Mouse (Mus musculus) kidney, adult 8-10 months (tissue): ENCODE measurements around the gene Xpo5.
A peak's percentile ranks its signal among the peaks of the same experiment; 100 is the strongest.

Experiments
- DNase-seq, 2 experiments: peaks; one replicate each; pipeline ENCODE4 v3.0.0; 2022

The Xpo5 gene

DNA sequence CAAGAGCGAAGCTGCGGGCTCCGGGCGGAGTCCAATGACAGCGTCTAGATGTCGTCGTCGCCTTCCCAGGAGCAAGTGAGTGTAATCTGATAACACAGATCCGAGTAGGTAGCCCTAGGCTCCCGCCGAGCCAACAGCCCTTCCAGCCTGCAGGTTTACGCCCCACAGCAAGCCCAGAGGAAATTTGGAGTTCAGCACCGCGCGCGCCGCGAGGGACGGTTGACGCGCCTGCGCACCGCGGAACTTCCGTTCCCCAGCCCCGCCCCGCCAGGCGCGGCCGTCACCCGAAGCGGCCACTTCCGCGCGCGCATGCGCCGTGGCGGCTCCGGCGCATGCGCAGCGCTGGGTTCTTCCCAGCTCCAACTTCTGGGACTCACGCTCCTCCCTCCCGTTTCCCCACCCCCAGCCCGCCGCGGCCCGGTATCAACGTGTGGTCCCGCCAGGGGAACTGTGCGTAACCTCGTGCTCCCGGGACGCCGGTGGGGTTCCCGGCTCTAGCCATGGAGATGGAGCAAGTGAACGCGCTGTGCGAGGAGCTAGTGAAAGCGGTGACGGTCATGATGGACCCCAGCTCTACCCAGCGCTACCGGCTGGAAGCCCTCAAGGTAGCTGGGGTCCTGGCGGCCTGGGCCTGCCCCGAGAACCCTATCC is at the start of gene Xpo5, which contains the start of gene Polh:
Gene Xpo5, plus strand, starts transcription at position 362 of the 651 bp plus-strand sequence.
Gene Polh, minus strand, starts transcription at position 225 of the 651 bp plus-strand sequence.
- peak; percentile 91 to 92 for DNase-seq

DNA sequence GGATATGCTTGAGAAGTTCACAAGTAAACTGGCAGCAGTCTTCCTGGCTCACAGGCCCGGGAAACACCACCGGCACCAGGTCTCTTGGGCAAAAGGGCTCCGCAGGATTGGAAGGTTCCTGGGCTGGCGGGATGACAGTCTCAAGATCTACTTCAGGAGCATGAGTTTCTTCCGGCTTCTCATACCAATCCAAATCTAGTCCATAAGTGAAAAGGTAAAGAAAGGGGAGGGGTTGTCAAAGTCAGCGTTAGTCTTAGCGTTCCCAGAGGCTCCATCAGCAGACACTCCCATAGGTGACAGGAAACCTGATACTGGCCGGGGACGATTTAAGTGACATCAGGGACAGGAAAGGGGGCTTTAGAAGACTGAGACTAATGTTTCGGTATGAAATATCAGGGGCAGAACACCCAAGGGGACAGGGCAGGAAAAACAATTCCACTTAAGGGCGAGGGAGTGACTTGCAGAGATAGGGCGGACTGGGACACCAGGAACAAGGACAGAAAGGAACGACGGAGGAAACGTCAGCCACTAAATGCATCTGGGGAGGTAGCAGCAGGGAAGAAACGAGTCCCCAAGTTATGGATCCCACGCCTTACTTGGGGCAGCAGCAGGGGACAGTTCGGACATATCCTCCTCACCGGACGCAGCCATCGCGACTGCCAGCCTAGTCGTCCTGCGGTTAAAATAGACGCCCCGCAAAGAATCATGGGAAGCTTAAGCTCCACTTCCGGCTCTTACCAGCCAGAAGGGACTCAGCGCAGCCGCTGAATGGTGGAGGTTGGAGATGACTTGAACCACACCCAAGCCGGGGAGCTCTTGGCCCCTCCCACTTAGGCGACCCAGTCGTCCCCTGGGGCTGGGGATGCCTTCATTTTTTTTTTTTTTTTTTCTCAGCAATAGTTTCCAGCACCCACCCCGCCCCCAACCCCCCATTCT is 49.5 kb upstream of the Xpo5 start, which contains the start of gene Mad2l1bp:
Gene Mad2l1bp, minus strand, starts transcription at position 707 of the 936 bp plus-strand sequence.
- DNase-seq, result peak; percentile 92 to 93

DNA sequence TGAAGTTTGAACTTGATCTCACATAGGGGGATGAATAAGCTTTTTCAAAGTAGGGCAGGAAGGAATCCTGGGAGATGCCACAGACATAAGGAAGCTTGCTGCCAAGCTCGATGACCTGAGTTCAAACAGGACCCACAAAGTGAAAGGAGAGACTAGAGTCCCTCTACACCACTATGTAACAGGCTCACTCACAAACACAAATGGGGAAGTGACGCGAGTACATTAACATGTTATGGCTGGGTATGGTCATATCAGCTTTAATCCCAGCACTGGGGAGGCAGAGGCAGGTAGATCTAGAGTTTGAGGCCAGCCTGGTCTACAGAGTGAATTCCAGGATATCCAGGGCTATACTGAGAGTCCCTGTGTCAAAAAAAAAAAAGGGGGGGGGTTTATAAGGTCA is 48.2 kb upstream of the Xpo5 start:
- no peak for DNase-seq

DNA sequence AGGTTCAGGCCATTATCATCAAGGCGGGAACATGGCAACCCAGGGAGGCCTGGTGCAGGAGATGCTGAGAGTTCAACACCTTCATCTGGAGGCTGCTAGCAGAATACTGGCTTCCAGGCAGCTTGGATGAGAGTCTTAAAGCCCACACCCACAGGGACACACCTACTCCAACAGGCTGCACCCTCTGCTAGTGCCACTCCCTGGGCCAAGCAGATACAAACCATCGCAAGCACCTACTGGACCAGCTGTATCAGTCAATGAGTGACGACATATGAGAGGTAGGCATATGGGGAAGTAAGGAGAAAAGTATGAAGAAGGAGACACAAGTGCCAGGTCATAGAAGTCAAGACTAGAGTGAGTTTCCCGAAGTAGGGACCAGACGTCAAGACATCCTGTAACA is 45.9 kb upstream of the Xpo5 start:
- no peak for DNase-seq

DNA sequence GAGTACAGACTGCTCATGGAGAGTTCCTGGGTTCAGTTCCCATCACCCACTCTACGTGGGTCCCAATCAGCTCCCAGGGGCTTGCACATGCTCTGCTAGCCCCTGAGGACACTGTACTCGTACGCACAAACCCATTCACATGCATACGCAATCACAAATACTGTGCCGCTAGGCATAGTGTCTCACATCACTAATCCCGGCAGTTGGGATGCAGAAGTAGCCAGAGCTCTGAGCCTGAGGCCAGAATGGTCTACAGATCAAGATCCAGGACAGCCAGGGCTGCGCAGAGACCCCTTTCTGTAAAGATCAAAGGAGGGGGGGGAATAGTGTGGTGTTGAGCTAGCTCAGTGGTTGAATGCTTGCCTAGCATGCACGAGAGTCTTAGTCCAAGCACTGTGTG is 45.5 kb upstream of the Xpo5 start:
- DNase-seq, result no peak

DNA sequence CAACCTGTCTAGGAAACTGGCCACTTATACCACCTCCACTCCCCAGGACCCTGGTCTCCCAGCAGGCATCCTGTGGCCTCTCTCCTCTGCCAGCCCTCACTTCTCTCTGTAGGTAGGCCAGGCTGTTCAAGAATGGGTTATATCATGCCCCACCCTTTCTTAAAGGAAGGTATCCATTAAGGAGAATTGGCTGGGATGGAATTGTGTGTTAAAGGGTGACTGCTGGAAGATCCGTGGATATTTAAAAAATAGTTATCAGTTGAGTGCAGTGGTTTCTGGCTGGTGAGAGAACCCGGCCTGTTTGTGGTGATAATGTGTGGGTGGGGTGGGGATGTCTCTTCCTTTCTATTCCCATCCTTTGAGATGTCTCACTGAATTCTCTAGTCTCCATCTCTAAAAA is 43.3 kb upstream of the Xpo5 start:
- no peak for DNase-seq

DNA sequence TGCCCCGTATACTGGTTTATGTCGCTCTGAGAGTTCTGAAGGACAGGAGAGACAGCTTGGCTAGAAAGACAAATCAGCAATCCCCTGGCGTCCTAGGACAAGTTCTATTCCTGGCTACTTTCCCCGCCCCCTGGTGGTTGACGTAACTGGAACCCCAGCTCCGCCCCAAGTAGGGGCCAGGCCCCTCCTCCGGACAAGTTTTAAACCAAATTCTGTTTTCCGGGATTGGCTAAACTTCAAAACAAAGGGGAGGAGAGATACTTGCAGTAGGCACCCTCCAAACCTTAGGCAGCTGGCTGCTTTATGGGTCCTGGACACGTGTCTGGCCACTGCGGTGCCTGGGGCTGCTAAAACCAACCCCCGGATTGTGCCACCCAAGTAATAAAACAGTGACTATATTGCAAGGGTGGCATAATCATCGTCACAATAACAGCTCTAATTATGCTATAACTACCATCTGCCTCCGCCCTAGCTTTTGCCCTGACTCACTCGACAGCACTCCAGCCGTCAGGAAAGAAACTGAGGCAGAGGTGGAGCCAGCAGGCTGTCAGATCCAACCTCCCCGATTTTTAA is 42.4 kb upstream of the Xpo5 start:
- peak; percentile 96 to 97 for DNase-seq

DNA sequence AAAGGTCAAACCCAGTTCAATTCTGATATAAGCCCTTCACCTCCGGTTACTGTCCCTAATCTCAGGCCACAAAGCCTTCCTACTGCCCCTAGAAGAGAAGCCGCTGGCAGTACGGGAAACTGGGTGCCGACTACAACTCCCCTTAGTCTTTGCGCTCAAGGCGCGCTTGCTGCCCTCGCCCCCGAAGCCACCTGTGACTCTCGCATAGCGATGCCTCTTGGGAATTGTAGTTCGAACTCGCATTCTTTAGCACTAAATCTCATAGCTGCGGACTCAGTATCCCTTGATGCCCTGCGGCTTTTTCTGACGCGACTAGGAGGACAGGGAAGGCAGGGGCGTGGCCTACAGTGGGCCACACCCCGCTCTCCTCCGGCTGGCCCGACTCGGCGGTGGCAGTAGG is 41.9 kb upstream of the Xpo5 start, which contains the start of gene Gtpbp2:
Gene Gtpbp2, plus strand, starts transcription at position 347 of the 400 bp plus-strand sequence.
- DNase-seq, result peak; percentile 98 to 99

DNA sequence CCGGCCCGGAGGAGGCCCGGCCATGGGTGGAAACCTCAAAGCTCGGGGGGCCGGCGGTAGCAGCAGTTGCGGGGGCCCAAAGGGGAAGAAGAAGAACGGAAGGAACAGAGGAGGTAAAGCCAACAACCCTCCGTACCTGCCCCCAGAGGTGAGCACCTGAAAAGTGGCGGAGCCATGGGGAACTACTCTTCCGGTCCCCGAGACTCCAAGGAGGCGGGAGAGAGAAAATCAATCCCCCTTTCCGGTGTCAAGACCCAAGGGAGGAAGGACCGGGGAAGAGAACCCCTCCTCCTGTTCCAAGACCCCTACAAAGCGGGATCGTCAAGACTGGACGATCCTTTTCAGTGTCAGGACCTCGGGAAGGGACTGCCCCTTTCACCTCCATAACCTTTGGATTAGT is 41.4 kb upstream of the Xpo5 start:
- DNase-seq, result peak in 1 of 2 experiments; percentile 32

DNA sequence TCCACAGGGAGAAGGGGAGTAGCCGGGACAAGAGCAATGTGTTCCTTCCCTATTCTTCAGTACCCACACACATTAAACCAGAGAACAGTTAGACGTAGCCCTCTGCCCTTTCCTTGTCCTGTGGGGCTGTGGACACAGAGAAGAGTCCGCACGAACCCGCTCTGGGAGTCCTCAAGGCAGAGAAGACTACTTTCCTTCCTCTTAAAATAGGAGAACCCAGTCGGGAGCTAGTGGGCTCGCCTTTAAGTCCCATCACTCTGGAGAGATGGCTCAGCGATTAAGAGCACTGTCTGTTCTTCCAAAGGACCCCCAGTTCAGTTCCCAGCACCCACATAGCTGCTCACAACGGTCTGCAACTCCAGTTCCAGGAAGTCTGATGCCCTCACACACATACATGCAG is 40.9 kb upstream of the Xpo5 start:
- no peak for DNase-seq

DNA sequence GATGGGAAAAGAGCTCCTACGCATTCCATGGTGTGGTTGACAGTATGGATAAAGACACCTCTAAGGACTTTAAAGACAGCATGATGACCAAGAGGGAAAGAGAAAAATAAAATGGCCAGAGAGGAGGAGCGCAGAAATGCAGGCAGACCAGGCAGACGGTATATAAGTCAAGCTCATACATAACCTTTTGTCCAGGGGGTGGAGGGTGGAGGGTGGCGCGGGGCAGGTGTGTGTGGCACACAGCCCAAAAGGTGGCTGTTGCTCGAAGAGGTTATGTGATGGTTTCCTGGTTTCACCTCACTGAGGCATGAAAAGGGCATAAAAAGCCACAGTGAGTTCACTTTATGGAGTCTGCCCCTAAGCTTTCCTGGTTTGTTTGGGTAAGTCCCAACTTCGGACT is 40.0 kb upstream of the Xpo5 start:
- no peak for DNase-seq

DNA sequence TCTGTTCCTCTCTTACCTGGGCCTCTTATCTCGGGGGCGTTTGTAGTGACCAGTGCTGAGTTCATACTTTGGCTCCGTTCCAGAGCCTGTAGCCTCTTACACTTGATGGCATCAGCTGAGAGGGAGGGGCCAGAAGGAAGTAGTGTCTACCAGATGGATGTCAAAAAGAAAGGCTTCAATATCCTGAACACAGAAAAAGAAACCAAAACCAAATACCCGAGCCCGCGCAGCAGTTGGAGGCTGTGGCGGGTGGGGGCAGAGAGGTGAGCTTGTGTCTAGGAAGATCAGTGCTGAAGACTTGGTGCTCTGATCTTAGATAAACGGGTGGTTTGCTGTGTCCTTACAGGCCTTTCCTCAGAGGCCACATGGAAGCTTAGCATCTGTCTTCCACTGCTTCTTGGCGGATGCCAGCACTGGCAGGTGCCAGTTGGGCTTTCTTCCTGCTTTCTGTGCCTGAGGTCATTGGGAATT is 39.6 kb upstream of the Xpo5 start:
- peak; percentile 49 to 57 for DNase-seq

DNA sequence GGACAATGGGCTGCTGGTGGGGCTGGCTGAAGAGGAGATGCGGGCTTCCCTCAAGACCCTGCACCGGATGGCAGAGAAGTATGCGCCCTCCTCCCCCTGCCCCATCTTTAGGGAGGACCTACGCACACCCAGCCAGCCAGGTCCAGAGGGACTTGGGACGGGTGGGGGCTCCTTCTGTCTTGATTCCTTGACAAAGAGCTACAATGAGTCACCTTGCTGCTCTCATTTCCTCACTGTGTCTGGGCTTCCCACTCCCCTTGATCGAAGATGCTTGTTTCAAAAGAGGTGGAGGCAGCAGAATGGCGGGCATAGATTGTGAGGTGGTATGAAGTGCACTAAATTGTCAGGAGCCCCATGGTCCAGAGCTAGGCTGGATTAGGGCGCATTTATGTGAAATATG is 38.3 kb upstream of the Xpo5 start:
- no peak for DNase-seq

DNA sequence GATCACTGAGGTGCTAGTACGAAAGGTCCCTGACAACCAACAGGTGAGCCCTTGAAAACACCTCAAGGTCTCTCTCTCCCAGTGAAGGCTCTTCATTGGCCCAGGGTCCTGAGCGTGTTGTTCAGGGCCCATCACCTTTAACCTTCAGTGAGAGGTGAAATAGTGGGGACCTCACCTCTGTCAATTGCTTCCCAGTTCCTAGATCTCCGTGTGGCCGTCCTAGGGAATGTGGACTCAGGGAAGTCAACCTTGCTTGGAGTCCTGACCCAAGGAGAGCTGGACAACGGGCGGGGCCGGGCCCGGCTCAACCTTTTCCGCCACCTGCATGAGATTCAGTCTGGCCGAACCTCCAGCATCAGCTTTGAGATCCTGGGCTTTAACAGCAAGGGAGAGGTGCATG is 37.8 kb upstream of the Xpo5 start:
- no peak for DNase-seq

DNA sequence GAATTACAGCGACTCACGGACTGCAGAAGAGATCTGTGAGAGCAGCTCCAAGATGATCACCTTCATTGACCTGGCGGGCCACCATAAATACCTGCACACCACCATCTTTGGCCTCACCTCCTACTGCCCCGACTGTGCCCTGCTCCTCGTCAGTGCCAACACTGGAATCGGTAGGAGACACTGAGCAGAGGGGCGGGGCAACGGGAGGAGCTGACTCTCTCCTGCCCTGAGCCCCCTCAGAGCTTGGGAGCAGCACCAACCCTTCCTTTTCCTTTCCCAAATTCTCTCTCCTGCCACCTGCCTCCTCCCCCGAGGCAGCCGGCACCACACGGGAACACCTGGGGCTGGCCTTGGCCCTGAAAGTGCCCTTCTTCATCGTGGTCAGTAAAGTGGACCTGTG is 37.1 kb upstream of the Xpo5 start:
- no peak for DNase-seq

DNA sequence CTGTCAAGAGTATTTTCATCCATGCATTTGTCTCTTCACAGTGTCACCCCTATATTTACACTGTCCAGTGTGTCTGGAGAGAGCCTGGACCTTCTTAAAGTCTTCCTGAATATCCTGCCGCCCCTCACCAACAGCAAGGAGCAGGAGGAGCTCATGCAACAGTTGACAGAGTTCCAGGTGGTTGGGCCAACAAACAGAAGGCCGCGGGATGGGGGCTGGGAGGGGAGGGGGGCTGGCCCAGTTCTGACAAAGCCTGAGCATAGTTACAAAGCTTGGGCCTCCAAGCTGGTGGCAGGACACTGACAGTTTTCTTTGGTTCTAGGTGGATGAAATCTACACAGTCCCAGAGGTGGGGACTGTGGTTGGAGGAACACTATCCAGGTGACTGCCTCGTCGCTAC is 36.3 kb upstream of the Xpo5 start:
- DNase-seq, result no peak

DNA sequence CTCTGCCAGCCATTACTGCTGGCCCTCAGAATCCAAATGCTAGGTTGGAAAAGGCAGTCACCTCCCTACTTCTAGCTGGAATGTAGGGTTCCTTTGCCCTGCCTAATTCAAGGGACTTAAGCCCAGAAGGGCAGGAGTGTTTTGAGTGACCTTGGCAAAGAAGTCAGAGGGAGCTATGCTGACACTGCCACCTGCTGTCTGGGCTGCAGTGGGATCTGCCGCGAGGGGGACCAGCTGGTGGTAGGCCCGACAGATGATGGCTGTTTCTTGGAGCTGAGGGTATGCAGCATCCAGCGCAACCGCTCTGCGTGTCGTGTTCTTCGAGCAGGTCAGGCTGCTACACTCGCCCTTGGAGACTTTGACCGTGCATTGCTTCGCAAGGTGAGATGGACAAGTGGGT is 35.6 kb upstream of the Xpo5 start:
- no peak for DNase-seq

DNA sequence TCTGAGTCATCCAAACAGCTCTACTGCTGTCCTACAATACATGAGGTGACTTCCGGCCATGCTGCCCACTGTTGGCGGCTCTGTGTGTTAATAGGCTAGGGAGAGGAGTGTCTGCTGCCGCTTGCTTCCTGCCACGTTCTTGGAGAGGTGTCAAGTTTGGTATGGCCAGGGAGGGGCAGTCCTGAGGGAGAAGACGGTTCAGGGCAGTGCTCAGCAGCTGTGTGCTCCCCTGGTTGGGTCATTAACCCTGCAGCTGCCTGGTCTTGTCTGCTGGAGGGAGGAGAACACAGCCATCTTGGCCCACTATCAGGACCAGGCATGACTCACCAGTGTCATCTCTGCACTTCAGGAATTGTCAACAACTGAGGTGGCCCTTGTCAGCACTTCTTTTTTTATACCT is 34.3 kb upstream of the Xpo5 start:
- no peak for DNase-seq

DNA sequence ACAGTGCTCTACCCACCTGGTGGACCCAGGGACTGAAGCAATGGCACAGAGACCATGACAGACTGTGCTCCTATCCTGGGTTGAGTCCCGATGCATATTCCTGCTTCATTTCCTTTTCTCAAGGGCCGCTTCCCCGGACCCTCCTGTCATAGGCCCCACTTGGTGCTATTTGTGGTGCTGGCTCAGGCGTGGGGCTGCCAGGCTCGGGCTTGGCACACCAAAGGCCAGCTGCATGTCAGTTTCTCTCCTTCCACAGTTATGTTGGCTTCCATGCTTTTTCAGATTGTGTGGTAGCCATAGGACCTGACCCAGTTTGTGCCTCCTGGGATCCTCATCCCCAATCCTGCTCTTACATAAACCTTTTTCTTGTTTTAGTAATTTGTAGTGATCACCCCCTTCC is 33.8 kb upstream of the Xpo5 start:
- DNase-seq, result no peak

DNA sequence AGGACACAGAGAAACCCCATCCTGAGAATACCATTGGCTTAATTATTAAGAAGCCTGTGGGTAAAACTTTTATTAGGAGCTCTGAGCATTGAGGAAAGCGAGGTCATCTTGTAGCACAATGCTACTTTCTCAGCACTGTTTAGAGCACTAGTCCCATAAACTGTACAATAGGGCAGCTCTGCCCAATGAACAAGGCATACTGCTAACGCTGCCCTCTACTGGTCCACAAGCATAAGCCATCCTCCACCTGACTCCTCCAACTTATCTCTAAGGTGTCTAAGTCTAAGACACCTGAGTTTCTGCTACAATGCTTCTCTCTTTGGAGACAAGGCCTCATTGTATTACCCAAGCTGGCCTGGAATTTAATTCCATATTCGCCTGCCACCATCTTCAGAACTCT is 32.0 kb upstream of the Xpo5 start:
- DNase-seq, result peak in 1 of 2 experiments; percentile 31

DNA sequence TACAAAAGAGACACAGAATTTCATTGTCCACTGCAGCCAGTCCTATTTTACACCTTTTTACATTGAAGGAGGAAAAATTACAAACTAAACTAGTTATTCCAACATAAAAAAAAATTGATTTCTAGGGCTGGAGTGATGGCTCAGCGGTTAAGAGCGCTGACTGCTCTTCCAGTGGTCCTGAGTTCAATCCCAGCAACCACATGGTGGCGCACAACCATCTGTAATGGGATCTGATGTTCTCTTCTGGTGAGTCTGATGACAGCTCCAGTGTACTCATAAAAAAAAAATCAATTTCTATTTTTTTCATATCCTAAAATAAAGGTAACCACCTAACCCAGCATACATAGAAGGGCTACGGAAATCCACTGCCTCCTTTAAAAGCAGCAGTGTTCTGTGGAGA is 20.3 kb upstream of the Xpo5 start:
- DNase-seq, result peak in 1 of 2 experiments; percentile 46

DNA sequence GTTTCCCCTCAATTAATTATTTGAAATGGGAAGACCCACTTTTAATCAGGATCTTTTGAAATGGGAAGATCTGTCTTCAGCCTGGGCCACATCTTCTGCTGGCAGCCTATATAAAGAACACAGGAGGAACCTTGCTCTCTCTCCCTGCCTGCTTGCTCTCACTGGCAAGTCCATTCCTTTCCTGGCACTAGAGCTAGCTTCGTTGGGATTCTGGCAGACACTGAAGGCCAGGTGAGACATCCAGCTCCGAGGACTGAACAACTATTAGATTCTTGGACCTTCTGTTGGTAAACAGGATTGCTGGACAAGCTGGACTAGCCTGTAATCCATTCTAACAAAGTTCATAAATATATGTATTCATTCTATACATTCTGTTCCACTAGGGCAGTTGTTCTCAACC is 13.8 kb upstream of the Xpo5 start:
- no peak for DNase-seq

DNA sequence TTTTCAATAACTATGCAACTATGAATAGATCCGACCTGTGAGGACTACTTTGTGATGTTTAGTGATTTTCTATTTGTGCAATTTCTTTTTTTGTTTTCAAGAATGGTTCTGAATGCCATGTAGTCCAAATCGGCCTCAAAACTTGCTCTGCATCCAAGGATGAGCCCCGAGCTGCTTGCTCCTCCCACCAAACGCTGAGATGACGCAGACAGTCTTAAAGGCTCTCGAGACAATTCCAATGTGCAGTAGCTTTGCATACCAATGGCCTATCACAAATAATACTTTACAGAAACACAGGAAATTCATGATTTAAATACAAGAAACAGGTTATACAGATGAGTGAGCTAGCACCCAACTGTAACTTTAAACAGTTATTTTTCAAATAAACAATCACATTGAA is 1.4 kb upstream of the Xpo5 start:
- no peak for DNase-seq

DNA sequence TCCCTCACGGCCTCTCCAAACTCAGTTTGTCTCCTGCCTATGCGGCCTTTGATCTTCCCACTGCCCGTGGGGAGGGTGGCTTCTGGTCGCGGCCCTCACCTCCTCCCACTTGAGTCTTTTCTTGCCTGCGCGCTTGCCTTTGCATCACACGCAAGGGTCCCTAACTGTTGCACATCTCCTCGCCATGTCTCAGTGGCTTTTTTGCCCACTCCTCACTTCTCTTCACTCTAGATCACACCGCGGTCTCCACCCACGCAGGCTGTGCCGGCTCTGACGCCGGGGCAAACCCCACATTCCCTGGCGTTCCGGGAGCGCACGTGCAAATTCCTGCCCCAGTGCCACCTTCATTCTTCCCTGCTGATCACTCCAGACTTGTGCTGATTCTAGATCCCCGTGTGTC is 496 bp downstream of the Xpo5 start:
- peak; percentile 10 to 36 for DNase-seq
